Mouse (Mus musculus): ENCODE measurements around the gene H2al2a. TPM values are rescaled to one million over a fixed set of nuclear protein-coding genes. Genes with fewer than 3 reads are reported as not detected.
"Not testable (repeated sequence)": the region's sequence is repeated elsewhere in the genome, so short reads cannot be mapped to it uniquely, and the experiment has no call there.

Gene H2al2a
- polyA plus RNA-seq, 1 experiment from 2014 or later = not detected

DNA sequence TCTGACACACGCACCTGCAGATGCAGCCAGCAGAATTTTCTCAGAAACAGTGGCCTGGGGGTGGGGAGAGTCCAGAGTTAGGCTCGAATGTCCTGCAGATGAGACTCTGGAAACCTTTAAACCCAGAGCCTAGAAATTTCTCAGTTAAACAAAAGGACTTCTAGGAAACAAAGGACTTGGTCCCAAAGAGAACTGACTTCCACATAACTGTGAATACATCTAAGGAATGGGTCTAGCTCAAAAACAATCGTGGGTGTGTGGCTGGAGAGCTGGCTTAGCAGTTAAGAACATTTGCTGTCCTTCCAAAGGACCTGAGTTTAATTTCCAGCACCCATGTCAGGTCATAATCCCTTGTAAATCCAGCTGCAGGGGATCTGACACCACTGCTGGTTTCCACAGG lies 18.8 kb upstream of the H2al2a start:
- ATAC-seq (no peak), DNase-seq (ENCODE audit: low read depth, low spot score) (no peak)
- CTCF ChIA-PET = no interaction called here
- H3K27me3 ChIP-seq = no peaks in the 10 kb centered on the region
- POLR2A ChIA-PET = no interaction called here
- TF ChIP-seq CTCF (IDR thresholded peaks at IDR 0.05) = no peak
- in situ Hi-C loops (cut with MboI; ENCODE audit: low pct_unique_long_range_greater_than_20kb) = loop anchor here (25.0 kb wide), 1 partner anchor 378 kb away; no protein-coding TSS in a partner anchor

GRCm38 (mm10) chr2:18012866-18013265 lies 16.1 kb upstream of the H2al2a start:
- CTCF ChIA-PET = no interaction called here
- POLR2A ChIA-PET = no interaction called here
- DNase-seq (ENCODE audit: low read depth, low spot score) (no peak), ATAC-seq (no peak)
- TF ChIP-seq CTCF (IDR thresholded peaks at IDR 0.05) = no peak
- H3K27me3 ChIP-seq = no peaks in the 10 kb centered on the region
- in situ Hi-C loops (cut with MboI; ENCODE audit: low pct_unique_long_range_greater_than_20kb) = loop anchor here (25.0 kb wide), 1 partner anchor 376 kb away; no protein-coding TSS in a partner anchor

DNA sequence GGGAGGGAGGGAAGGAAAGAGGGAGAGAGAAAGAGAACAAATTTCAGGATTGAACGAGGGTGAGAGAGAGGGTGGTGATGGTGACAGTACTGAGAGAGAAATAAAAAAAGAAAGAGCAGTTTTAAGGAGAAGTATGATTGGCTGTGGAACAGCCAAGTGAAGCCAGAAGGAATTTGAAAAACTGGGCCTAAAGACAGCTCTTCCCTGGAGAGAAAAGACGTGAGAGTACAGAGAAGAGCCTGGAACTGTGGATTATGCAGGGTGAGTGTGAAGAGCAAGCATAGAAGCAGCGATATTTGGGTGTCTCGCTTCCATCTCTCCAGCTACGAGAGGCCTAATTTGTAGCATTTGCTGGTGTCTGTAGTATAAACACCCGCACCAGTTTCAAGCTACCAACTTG lies 14.5 kb upstream of the H2al2a start:
- ChIA-PET CTCF (interaction anchor here (0.7 kb wide), 1 partner anchor 9 kb away, joined by 3 read pairs; no protein-coding TSS in a partner anchor), POLR2A (no interaction called here)
- no peak for ATAC-seq
- DNase-seq (ENCODE audit: low read depth, low spot score) = no peak
- H3K27me3 ChIP-seq = no peaks in the 10 kb centered on the region
- no peak for TF ChIP-seq CTCF (IDR thresholded peaks at IDR 0.05)
- in situ Hi-C loops (cut with MboI; ENCODE audit: low pct_unique_long_range_greater_than_20kb) = loop anchor here (25.0 kb wide), 1 partner anchor 374 kb away; no protein-coding TSS in a partner anchor

- ATAC-seq (peak; percentile 35), DNase-seq (ENCODE audit: low read depth, low spot score) (peak; percentile 24)
- POLR2A ChIA-PET = no interaction called here
- H3K27me3 ChIP-seq = no peaks in the 10 kb centered on the region
- CTCF ChIA-PET = interaction anchor here (1.9 kb wide), 1 partner anchor 23 kb away, joined by 4 read pairs; no protein-coding TSS in a partner anchor
- in situ Hi-C loops (cut with MboI; ENCODE audit: low pct_unique_long_range_greater_than_20kb) = loop anchor here (5.0 to 25.0 kb wide), 2 partner anchors 368 to 807 kb away; no protein-coding TSS in a partner anchor
- no peak for TF ChIP-seq CTCF (IDR thresholded peaks at IDR 0.05)
Measured at GRCm38 (mm10) chr2:18005137-18005536, 8.4 kb upstream of the H2al2a start.

- ATAC-seq = no peak
- DNase-seq (ENCODE audit: low read depth, low spot score) = no peak
- TF ChIP-seq CTCF (IDR thresholded peaks at IDR 0.05) = no peak
- in situ Hi-C loops (cut with MboI; ENCODE audit: low pct_unique_long_range_greater_than_20kb) = loop anchor here (25.0 kb wide), 1 partner anchor 367 kb away; no protein-coding TSS in a partner anchor
- POLR2A ChIA-PET = no interaction called here
- CTCF ChIA-PET = no interaction called here
- no peaks in the 10 kb centered on the region for H3K27me3 ChIP-seq
Measured at GRCm38 (mm10) chr2:18004286-18004685, 7.5 kb upstream of the H2al2a start.

- CTCF ChIA-PET = no interaction called here
- no peak for ATAC-seq
- in situ Hi-C loops (cut with MboI; ENCODE audit: low pct_unique_long_range_greater_than_20kb) = loop anchor here (25.0 kb wide), 1 partner anchor 365 kb away; no protein-coding TSS in a partner anchor
- POLR2A ChIA-PET = no interaction called here
- DNase-seq (ENCODE audit: low read depth, low spot score) = no peak
- H3K27me3 ChIP-seq = no peaks in the 10 kb centered on the region
- no peak for TF ChIP-seq CTCF (IDR thresholded peaks at IDR 0.05)
Measured at GRCm38 (mm10) chr2:18002306-18002705, 5.5 kb upstream of the H2al2a start.

- no peak for DNase-seq (ENCODE audit: low read depth, low spot score)
- in situ Hi-C loops (cut with MboI; ENCODE audit: low pct_unique_long_range_greater_than_20kb) = no loop called here
- CTCF ChIA-PET = no interaction called here
- POLR2A ChIA-PET = no interaction called here
- TF ChIP-seq CTCF (IDR thresholded peaks at IDR 0.05) = no peak
- ATAC-seq = no peak
- no peaks in the 10 kb centered on the region for H3K27me3 ChIP-seq
Measured at GRCm38 (mm10) chr2:17989562-17989961, 7.2 kb downstream of the H2al2a start.

GRCm38 (mm10) chr2:17989115-17989514 lies 7.6 kb downstream of the H2al2a start:
- DNase-seq (ENCODE audit: low read depth, low spot score) = no peak
- CTCF ChIA-PET = interaction anchor here (0.7 kb wide), 1 partner anchor 151 kb away, joined by 3 read pairs; no protein-coding TSS in a partner anchor
- TF ChIP-seq CTCF (IDR thresholded peaks at IDR 0.05) = no peak
- H3K27me3 ChIP-seq = no peaks in the 10 kb centered on the region
- ATAC-seq = no peak
- POLR2A ChIA-PET = interaction anchor here (0.6 kb wide), 1 partner anchor 358 kb away, joined by 3 read pairs; no protein-coding TSS in a partner anchor
- in situ Hi-C loops (cut with MboI; ENCODE audit: low pct_unique_long_range_greater_than_20kb) = no loop called here

DNA sequence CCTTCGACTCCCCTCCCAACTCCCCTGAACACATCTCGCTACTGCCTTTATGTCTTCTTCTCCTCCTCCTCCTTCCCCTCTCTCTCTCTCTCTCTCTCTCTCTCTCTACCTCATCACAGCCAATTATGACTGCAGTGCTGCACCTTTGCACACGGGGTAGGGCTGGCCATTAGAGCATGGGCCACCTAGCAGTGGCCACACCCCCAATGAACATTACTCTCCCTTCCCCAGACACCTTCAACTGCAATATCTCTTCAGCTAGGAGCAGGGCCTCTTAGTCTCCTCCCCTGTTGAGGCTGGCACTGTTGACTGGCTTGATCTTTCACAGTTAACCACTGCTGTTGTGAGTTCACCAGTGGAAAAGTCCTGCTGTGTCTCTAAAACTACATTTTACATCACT lies 10.1 kb downstream of the H2al2a start:
- ATAC-seq = no peak

DNA sequence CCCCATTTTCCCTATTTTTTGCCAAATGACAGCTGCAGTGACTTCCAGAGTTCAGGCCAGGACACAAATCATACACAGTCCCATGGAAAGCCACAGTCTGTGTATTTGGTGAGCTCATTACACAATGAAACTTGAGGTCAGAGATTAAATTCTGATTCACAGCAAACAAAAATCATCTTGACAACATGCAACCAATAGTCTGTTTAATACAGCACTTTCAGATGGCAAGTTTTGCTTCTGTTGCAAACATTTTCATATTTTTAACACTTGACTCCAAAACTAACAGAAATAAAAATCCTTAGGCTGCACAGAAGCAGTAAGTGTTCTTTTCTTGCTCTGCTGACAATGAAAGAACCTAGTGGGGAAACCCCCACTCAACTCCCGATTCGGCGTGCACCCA lies 12.0 kb downstream of the H2al2a start:
- no peaks in the 10 kb centered on the region for H3K27me3 ChIP-seq
- ChIA-PET POLR2A (no interaction called here), CTCF (interaction anchor here (0.8 to 1.1 kb wide), 2 partner anchors 9 to 11 kb away, joined by 3 to 4 read pairs; no protein-coding TSS in a partner anchor)
- DNase-seq (ENCODE audit: low read depth, low spot score) (no peak), ATAC-seq (no peak)
- in situ Hi-C loops (cut with MboI; ENCODE audit: low pct_unique_long_range_greater_than_20kb) = no loop called here
- TF ChIP-seq CTCF (IDR thresholded peaks at IDR 0.05) = no peak

More for the DNA sequence above, 10.1 kb downstream of the H2al2a start:
- no peak for DNase-seq (ENCODE audit: low read depth, low spot score)
- POLR2A ChIA-PET = interaction anchor here (0.7 kb wide), 1 partner anchor 20 kb away, joined by 3 read pairs; no protein-coding TSS in a partner anchor
- in situ Hi-C loops (cut with MboI; ENCODE audit: low pct_unique_long_range_greater_than_20kb) = no loop called here
- TF ChIP-seq CTCF (IDR thresholded peaks at IDR 0.05) = no peak
- H3K27me3 ChIP-seq = no peaks in the 10 kb centered on the region
- CTCF ChIA-PET = no interaction called here

GRCm38 (mm10) chr2:17982747-17983146 lies 14.0 kb downstream of the H2al2a start:
- ChIA-PET POLR2A (no interaction called here), CTCF (no interaction called here)
- ATAC-seq (no peak), DNase-seq (ENCODE audit: low read depth, low spot score) (no peak)
- in situ Hi-C loops (cut with MboI; ENCODE audit: low pct_unique_long_range_greater_than_20kb) = no loop called here
- TF ChIP-seq CTCF (IDR thresholded peaks at IDR 0.05) = no peak
- H3K27me3 ChIP-seq = no peaks in the 10 kb centered on the region

GRCm38 (mm10) chr2:17978706-17979105 lies 18.1 kb downstream of the H2al2a start:
- TF ChIP-seq CTCF (IDR thresholded peaks at IDR 0.05) = no peak
- DNase-seq (ENCODE audit: low read depth, low spot score) = no peak
- in situ Hi-C loops (cut with MboI; ENCODE audit: low pct_unique_long_range_greater_than_20kb) = no loop called here
- no peaks in the 10 kb centered on the region for H3K27me3 ChIP-seq
- no peak for ATAC-seq
- ChIA-PET POLR2A (no interaction called here), CTCF (no interaction called here)

- H3K27me3 ChIP-seq; DNase-seq (ENCODE audit: low read depth, low spot score); CTCF ChIA-PET; in situ Hi-C loops (cut with MboI; ENCODE audit: low pct_unique_long_range_greater_than_20kb); ATAC-seq; POLR2A ChIA-PET: not testable (repeated sequence)
Measured at GRCm38 (mm10) chr2:17978251-17978650, 18.5 kb downstream of the H2al2a start.

- ATAC-seq; H3K27me3 ChIP-seq; in situ Hi-C loops (cut with MboI; ENCODE audit: low pct_unique_long_range_greater_than_20kb); CTCF ChIA-PET; POLR2A ChIA-PET; DNase-seq (ENCODE audit: low read depth, low spot score): not testable (repeated sequence)
Measured at GRCm38 (mm10) chr2:17977645-17978044, 19.1 kb downstream of the H2al2a start.
